Mouse (Mus musculus): ENCODE data around the gene Gm5089. TPM values are rescaled to one million over a fixed set of nuclear protein-coding genes. Genes with fewer than 3 reads are reported as not detected.
"Not testable (repeated sequence)": the region's sequence is repeated elsewhere in the genome, so short reads cannot be mapped to it uniquely, and the experiment has no call there.

The Gm5089 gene
- polyA plus RNA-seq, 1 experiment from 2014 or later = 0.46 TPM

DNA sequence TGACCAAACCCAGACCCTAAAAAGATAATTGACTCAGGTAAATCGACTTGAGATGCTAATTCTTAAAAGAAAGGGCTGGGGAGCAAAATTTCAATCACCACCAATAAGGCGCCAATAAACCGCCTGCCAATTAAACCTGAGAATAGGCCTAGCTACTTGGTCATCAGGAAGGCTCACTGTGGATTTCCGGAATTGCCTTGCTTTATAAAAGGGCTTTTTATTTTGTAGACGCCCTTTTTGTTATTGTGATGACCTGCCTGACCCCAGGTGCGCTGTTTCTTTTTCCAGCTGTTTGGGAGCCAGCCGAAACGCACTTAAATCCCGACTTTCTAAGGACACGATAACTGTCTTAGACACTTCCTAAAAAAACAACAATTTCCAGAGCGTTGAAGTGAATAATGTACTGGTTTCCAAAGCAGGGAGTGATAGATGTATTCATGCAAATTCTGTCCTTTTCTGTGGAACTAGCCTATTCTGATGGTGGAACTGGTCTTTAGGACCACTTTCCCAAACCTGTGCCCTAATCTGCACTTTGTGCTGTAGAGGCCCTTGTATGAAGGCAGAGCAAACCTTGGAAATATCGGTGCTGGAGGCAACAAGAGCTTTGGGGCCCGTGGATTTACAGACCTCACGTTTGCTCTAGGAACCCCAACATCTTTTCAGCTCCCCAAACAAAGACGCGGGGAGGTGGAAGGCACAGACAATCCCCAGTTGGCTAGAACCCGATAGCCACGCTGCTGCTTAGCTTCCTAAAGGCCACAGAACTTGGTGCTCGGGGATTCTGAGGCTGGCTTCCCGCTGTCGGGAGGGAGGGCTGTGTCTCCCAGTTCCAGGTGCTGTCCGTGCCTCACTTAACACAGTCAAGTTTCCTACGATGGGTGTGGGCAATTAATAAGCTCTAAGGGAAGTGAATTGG is 17.3 kb upstream of the Gm5089 start:
- peak overlapping the region; percentile 42; the same call in 1 of the 2 replicates for H3K27ac ChIP-seq (replicated peaks)
- H3K9ac ChIP-seq = no peak overlapping the region
- peaks cover 31% of the 10 kb centered on the region for H3K4me1 ChIP-seq (replicated peaks)
- no peaks in the 10 kb centered on the region for H3K9me3 ChIP-seq
- H3K4me2 ChIP-seq = peak overlapping the region; percentile 38
- no peak overlapping the region for H3K4me3 ChIP-seq
- ATAC-seq (ENCODE audit: low read depth) = no peak
- H3K36me3 ChIP-seq = no peaks in the 10 kb centered on the region
- peaks cover 97% of the 10 kb centered on the region for H3K27me3 ChIP-seq
- 11% methylated on average over 23 of the region's 23 CpGs for WGBS

DNA sequence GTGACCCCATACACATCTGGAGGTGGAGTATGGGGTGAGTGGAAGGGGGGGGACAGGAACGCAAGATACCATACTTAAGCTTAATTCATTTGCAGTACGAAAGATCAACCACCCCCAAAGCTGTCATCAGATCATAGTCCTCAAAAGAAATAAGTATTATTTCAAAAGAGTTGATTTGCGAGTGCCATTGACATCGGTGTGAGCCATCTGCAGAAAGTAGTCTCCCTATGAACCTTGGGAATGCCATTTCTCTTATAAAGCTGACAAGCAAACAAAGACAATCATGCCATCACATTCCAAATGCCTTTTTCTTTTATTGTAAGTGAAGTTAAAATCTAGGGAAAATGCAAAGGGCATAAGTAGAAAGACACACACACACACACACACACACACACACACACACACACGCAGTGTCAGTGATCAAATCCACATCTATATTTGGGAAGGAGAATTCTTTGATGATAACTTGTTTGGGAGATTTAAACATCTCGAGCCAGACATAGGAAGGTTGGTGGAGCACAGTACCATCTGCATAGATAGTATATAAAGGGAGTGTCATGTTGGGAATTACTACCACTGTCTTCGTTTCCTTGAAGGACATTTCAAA is 15.9 kb upstream of the Gm5089 start:
- WGBS = 28% methylated on average over 7 of the region's 7 CpGs
- H3K4me2 ChIP-seq = no peak overlapping the region
- no peaks in the 10 kb centered on the region for H3K36me3 ChIP-seq
- no peak for ATAC-seq (ENCODE audit: low read depth)
- no peaks in the 10 kb centered on the region for H3K9me3 ChIP-seq
- no peak overlapping the region for H3K4me3 ChIP-seq
- peaks cover 99% of the 10 kb centered on the region for H3K27me3 ChIP-seq
- H3K4me1 ChIP-seq (replicated peaks) = peaks cover 31% of the 10 kb centered on the region
- no peak overlapping the region for H3K27ac ChIP-seq (replicated peaks)
- H3K9ac ChIP-seq = no peak overlapping the region

DNA sequence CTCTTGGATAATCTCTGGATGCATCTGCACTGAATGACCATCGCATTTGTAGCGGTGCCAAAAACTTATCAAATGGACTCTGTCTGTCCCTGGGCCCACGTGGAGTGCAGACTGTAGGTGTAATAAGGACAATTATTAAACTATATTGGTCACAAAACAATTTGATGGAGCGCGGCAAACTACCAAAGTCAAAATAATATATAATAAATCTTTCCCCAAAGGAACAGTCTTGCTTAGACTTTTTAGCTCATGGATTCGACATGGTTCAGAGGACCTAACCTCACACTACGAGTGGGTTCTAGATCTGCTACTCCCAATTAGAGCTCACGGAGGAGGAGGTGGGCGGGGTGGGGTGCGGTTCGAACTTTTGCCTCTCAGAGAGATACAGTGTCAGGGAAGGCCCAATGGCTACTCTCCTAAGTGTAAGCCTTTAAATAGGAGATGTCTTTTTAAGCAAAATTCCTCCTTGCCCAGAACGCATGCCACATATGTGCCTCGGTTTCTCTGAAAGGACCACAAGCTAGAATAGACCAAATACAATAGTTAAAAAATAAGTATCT is 15.1 kb upstream of the Gm5089 start:
- H3K27me3 ChIP-seq = peaks cover 98% of the 10 kb centered on the region
- no peak for ATAC-seq (ENCODE audit: low read depth)
- H3K4me1 ChIP-seq (replicated peaks) = peaks cover 31% of the 10 kb centered on the region
- H3K4me3 ChIP-seq = peak overlapping the region; percentile 52
- H3K27ac ChIP-seq (replicated peaks) = peak overlapping the region; percentile 46; the same call in 1 of the 2 replicates
- H3K9me3 ChIP-seq = no peaks in the 10 kb centered on the region
- H3K4me2 ChIP-seq = peak overlapping the region; percentile 68
- H3K36me3 ChIP-seq = no peaks in the 10 kb centered on the region
- H3K9ac ChIP-seq = 0 out of 2 replicates have a peak overlapping the region, but pooled peaks have one; percentile 78
- WGBS = 18% methylated on average over 13 of the region's 13 CpGs

DNA sequence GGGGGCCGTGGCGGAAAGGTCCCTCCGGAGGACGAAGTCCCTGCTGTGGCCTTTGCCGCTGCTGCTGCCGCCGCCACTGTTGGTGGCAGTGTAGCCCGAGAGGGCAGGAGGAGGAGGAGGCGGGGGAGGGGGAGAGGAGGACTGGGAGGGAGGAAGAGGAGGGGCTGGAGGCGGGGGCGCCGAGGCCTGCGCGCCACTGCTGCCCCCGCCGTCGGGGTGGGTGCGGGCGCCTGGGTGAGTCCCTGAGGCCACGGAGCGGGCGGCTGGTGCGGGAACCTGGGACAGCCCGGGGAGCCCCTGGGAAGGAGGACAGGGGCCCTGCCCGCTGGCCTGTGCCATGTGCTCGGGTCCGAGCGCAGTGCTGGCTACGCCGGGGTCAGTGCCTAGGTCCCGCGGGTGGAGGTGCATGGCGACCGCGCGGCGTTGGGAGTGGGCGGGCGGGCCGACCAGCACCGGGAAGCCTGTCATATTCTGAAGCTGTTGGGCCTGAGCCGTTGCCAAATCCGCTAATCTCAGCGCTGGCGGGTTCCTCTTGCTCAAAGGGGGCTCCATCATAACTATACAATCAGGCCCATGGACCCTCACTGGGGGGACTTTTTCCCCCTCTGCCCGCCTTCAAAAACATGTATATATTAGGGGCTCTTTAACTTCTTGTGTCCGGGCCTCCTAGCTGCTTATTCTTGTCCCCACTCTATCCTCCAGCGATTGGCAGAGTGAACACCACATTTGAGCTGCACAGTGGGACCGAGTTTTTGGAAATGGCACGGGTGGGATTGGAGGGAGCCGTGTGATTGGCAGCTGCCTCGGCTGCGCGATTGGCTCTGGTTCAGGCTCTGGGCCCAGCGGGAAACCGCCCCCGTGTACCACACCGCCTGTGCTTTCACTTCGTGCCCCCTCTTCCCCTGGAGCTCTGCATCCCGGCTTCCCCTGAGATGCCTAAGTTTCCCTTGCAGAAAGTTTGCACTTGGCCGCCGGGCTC is 14.1 kb upstream of the Gm5089 start, which contains the start of gene Zic5:
Gene Zic5 (minus strand): TSS at position 915 of the 979 bp plus-strand sequence.
- peak within 1 kb of the TSS; percentile 87 for H3K27ac ChIP-seq (replicated peaks)
- no peaks in the 10 kb centered on the region for H3K9me3 ChIP-seq
- peak within 1 kb of the TSS; percentile 52 for H3K4me3 ChIP-seq
- ATAC-seq (ENCODE audit: low read depth) = peak; percentile 76
- peak within 1 kb of the TSS; percentile 68 for H3K4me2 ChIP-seq
- H3K36me3 ChIP-seq = no peaks in the 10 kb centered on the region
- H3K9ac ChIP-seq = peak within 1 kb of the TSS; percentile 78
- under 1% methylated on average over 60 of the region's 62 CpGs for WGBS
- peaks cover 31% of the 10 kb centered on the region for H3K4me1 ChIP-seq (replicated peaks)
- H3K27me3 ChIP-seq = peaks cover 95% of the 10 kb centered on the region

DNA sequence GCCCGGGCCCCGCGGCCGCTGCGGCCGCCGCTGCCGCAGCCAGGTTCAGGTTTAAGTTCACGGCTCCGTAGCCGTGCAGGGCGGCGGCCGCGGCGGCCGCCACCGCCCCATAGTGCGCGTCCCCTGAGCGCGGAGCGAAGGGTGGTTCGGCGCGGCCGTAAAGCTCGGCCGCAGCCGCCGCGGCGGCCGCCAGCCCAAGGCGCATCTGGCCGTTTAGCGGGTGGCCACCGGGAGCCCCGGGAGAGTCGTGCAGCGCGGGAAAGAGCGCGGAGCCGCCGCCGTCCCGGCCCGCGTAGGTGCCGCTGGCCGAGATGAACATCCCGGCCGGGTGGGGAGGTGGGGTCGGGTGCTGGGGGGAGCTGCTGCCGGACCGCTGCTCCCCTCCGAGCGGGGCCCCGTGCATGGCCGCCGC is 13.4 kb upstream of the Gm5089 start:
- no peaks in the 10 kb centered on the region for H3K36me3 ChIP-seq

DNA sequence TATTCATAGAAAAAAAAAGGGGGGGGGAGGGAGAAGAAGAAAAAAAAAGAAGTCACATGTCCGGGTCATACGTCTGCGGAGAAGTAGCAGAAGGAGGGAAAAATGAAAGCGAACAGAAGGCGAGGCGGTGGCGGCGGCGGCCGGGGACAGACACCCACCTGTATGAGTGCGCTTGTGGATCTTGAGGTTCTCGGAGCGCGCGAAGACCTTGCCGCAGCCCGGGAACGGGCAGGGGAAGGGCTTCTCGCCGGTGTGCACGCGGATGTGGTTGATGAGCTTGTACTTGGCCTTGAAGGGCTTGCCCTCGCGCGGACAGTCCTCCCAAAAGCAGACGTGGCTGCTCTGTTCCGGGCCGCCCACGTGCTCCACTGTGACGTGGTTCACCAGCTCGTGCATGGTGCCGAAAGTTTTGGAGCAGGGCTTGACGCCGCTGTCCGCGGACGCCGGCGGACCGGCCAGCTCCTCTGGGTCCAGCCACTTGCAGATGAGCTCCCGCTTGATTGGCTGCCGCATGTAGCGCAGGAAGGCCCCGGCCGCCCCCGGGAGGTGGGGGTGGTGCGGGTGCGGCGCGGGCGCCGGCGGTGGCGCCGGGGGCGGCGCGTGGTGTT is 12.9 kb upstream of the Gm5089 start:
- H3K4me3 ChIP-seq = peak overlapping the region; percentile 52
- not testable (repeated sequence) for H3K36me3 ChIP-seq, H3K9me3 ChIP-seq
- H3K4me2 ChIP-seq = peak overlapping the region; percentile 68
- peaks cover 31% of the 10 kb centered on the region for H3K4me1 ChIP-seq (replicated peaks)
- ATAC-seq (ENCODE audit: low read depth) = peak; percentile 38; the same call in 1 of the 2 replicates
- 0% methylated on average over 58 of the region's 58 CpGs for WGBS
- peaks cover 90% of the 10 kb centered on the region for H3K27me3 ChIP-seq
- peak overlapping the region; percentile 87 for H3K27ac ChIP-seq (replicated peaks)
- peak overlapping the region; percentile 78 for H3K9ac ChIP-seq

More for the DNA sequence above, 13.4 kb upstream of the Gm5089 start:
- Histone ChIP-seq H3K27ac (replicated peaks) (peak overlapping the region; percentile 87), H3K9ac (peak overlapping the region; percentile 78), H3K4me1 (replicated peaks) (peaks cover 31% of the 10 kb centered on the region), H3K9me3 (no peaks in the 10 kb centered on the region), H3K27me3 (peaks cover 94% of the 10 kb centered on the region), H3K4me3 (peak overlapping the region; percentile 52), H3K4me2 (peak overlapping the region; percentile 68)
- WGBS = 1% methylated on average over 56 of the region's 62 CpGs
- ATAC-seq (ENCODE audit: low read depth) = 0 out of 2 replicates have a peak, but pooled peaks have one; percentile 13

DNA sequence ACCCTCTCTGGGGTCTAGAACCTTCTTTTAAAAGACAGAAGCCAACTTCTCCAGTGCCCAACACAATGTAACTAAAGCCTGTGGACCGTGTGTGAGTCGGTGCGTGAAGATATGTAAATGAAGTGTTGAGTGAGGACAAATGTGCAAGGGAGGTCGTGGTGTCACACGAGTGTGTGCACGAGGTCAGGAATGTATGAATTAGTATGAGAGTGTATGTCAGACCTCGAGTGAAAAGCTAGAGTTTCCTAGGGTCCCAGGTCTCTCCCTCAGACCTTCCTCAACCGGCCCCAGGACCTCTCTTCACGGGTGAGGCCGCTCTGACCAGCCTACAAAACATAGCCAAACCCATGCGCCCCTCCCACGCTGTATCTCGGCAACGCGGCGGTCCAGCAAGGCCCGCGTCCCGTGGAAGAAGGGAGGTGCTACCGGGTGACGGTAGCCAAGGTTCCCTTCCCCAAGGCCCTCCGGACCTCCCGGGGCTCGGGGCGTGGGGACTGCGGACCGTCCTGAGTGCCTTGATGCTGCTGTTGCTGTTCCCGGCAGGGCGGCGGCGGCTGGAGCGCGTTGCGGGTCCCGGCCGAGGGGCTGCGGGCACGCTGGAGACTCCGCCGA is 12.3 kb upstream of the Gm5089 start:
- no peaks in the 10 kb centered on the region for H3K9me3 ChIP-seq
- peaks cover 88% of the 10 kb centered on the region for H3K27me3 ChIP-seq
- under 1% methylated on average over 40 of the region's 40 CpGs for WGBS
- H3K36me3 ChIP-seq = no peaks in the 10 kb centered on the region
- peak overlapping the region; percentile 78 for H3K9ac ChIP-seq
- peaks cover 28% of the 10 kb centered on the region for H3K4me1 ChIP-seq (replicated peaks)
- ATAC-seq (ENCODE audit: low read depth) = no peak
- H3K4me2 ChIP-seq = peak overlapping the region; percentile 68
- H3K27ac ChIP-seq (replicated peaks) = peak overlapping the region; percentile 87
- peak overlapping the region; percentile 52 for H3K4me3 ChIP-seq

DNA sequence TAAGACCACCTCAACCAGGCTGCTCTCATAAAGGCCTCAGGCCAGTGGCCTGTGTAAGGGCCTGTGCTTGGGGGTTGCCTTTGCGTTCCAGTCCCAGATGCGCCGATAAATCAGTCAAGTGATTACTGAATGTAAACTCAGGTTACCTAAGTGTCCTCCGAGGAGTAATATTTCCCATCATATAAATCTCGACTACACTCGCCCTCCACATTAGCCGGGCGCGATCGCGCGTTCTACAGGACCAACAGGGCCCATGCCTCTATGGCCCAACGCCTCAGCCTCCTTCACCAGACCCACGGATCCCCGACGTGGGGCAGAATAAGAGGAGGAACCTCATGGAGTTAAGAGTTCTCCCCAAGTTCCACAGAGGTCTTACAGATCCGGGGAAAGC is 11.8 kb upstream of the Gm5089 start:
- 5% methylated on average over 17 of the region's 17 CpGs for WGBS
- Histone ChIP-seq H3K27ac (replicated peaks) (peak overlapping the region; percentile 87), H3K27me3 (peaks cover 85% of the 10 kb centered on the region), H3K4me1 (replicated peaks) (peaks cover 28% of the 10 kb centered on the region), H3K9me3 (no peaks in the 10 kb centered on the region), H3K4me3 (peak overlapping the region; percentile 52), H3K4me2 (peak overlapping the region; percentile 68), H3K36me3 (no peaks in the 10 kb centered on the region), H3K9ac (peak overlapping the region; percentile 78)
- no peak for ATAC-seq (ENCODE audit: low read depth)

DNA sequence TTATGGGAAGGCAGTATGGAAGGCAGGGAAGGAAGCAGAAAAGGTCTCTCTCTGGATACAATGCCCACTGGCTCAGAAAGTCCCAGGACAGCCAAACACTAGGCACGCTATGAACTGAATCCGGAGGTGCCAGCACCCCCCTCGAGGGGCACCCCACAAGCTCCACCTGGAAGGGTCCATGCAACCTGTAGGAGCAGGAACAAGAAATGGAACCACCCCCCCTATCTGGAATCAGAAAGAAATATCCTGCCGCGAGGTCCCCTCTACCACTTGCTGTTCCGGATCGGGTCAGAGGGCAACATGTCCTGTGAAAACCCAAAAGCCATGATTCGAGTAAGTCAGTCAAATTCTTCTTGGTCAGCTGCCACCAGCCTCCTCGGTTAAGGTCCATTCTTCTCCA is 11.1 kb upstream of the Gm5089 start:
- H3K27ac ChIP-seq (replicated peaks) = peak overlapping the region; percentile 87
- no peaks in the 10 kb centered on the region for H3K9me3 ChIP-seq
- H3K9ac ChIP-seq = peak overlapping the region; percentile 78
- WGBS = 6% methylated on average over 9 of the region's 9 CpGs
- ATAC-seq (ENCODE audit: low read depth) = no peak
- H3K4me2 ChIP-seq = peak overlapping the region; percentile 68
- no peaks in the 10 kb centered on the region for H3K36me3 ChIP-seq
- H3K27me3 ChIP-seq = peaks cover 78% of the 10 kb centered on the region
- H3K4me1 ChIP-seq (replicated peaks) = peaks cover 28% of the 10 kb centered on the region
- peak overlapping the region; percentile 52 for H3K4me3 ChIP-seq

DNA sequence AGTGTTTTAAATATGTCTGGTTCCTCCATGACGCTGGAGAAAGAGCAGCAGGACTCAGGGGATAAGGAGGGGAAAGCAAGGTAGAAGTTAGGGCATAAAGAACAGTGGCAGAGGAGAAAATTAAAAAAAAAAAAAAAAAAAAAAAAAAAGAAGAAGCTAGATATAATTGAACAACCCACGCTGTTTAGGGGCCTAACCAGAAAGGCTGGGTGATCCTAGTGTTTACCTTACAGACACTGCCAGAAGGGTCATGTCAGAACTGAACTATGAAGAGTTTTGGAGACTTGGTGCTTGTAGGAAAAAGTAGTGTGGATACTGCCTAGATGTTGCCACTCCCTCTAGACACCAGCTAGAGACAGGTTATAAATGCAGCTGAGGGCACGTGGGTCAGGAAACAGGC is 10.6 kb upstream of the Gm5089 start:
- 27% methylated on average over 3 of the region's 3 CpGs for WGBS
- Histone ChIP-seq H3K4me3 (peak overlapping the region; percentile 52), H3K4me2 (peak overlapping the region; percentile 68), H3K9ac (peak overlapping the region; percentile 78; the same call in 1 of the 2 replicates), H3K27ac (replicated peaks) (no peak overlapping the region), H3K27me3 (peaks cover 74% of the 10 kb centered on the region), H3K9me3 (no peaks in the 10 kb centered on the region), H3K36me3 (no peaks in the 10 kb centered on the region), H3K4me1 (replicated peaks) (peaks cover 28% of the 10 kb centered on the region)
- ATAC-seq (ENCODE audit: low read depth) = no peak
